Mouse (Mus musculus) heart, embryonic 11.5 days (tissue): Measurements from ENCODE around the gene Ntn1. TPM values are rescaled to one million over a fixed set of nuclear protein-coding genes. Genes with fewer than 3 reads are reported as not detected.

Source experiments
- ATAC-seq: fragments of 200-750 bp; cut with Nextera tagmentation; replicated peaks from 2 replicates; pipeline ENCODE4 v1.8.0; 2017; ENCODE audit warnings: moderate library complexity; ENCODE audit not compliant: insufficient number of reproducible peaks, low FRiP score, low TSS enrichment
- H3K27ac ChIP-seq: fragments of 300-500 bp; sonication (generic); 2 replicates; pipeline ENCODE4 v1.5.1; 2014; ENCODE audit warnings: mild to moderate bottlenecking, low read depth, low read length
- H3K27me3 ChIP-seq: fragments of 300-500 bp; sonication (generic); 2 replicates; pipeline ENCODE4 v1.6.1; 2014; ENCODE audit warnings: mild to moderate bottlenecking, low read length, mixed read lengths; ENCODE audit not compliant: control insufficient read depth, insufficient read depth
- H3K36me3 ChIP-seq: fragments of 300-500 bp; sonication (generic); 2 replicates; pipeline ENCODE4 v1.6.1; 2014; ENCODE audit warnings: mild to moderate bottlenecking, low read length, moderate library complexity, mixed read lengths; ENCODE audit not compliant: control insufficient read depth, insufficient read depth
- H3K4me1 ChIP-seq: fragments of 300-500 bp; sonication (generic); 2 replicates; pipeline ENCODE4 v1.6.1; 2014; ENCODE audit warnings: low read length; ENCODE audit not compliant: control insufficient read depth, insufficient read depth
- H3K4me2 ChIP-seq: fragments of 300-500 bp; sonication (generic); 2 replicates; pipeline ENCODE4 v1.6.1; 2014; ENCODE audit warnings: mild to moderate bottlenecking, moderate library complexity
- H3K4me3 ChIP-seq: fragments of 300-500 bp; sonication (generic); 2 replicates; pipeline ENCODE4 v1.5.1; 2014; ENCODE audit warnings: low read depth, low read length
- H3K9ac ChIP-seq: fragments of 300-500 bp; sonication (generic); 2 replicates; pipeline ENCODE4 v1.6.1; 2014; ENCODE audit warnings: mild to moderate bottlenecking, low read depth, low read length, moderate library complexity
- H3K9me3 ChIP-seq: fragments of 300-500 bp; sonication (generic); replicated peaks from 2 replicates; pipeline ENCODE4 v1.6.1; 2016; ENCODE audit warnings: low read length; ENCODE audit not compliant: control insufficient read depth
- WGBS: fragments of 180-500 bp; shearing (Covaris S2); extraction: QIAGEN DNeasy Blood & Tissue Kit; methylation state at CpG from one replicate; pipeline ENCODE4 v1.1.7; 2014; ENCODE audit not compliant: insufficient replicate concordance; 5-methylcytosine and 5-hydroxymethylcytosine counted together
- polyA plus RNA-seq: library from polyadenylated mRNA; unstranded; fragments of >200 nt; fragmentation: Nextera tagmentation; extraction: Ambion mirVana; gene quantifications from 2 replicates; pipeline ENCODE4 v1.2.1, GENCODE M21; 2014

Gene Ntn1
- polyA plus RNA-seq, 1 experiment from 2014 or later: 6.8 TPM

DNA sequence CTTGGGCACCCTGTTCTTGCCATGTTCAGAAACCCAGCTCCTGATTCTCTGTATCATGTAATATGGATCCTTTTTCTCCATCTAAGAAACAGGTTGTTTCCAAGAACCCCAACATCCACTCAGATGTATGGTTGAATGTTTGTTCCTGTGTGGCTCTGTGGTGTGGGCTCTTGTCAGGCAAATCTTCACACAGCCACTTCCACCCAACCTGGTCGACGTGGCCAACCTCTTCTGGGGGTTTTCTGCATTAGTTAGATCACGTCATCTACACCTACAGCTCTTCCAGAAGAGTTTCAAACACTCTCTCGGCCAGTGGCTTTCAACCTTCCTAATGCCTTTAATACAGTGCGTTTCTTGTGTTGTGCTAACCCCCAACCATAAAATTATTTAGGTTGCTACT, 35.8 kb upstream of the Ntn1 start:
- no peak overlapping the region for H3K27ac ChIP-seq
- no peaks in the 10 kb centered on the region for H3K9me3 ChIP-seq
- peaks cover 31% of the 10 kb centered on the region for H3K27me3 ChIP-seq
- H3K4me1 ChIP-seq: no peaks in the 10 kb centered on the region
- no peak overlapping the region for H3K4me2 ChIP-seq
- no peak overlapping the region for H3K9ac ChIP-seq
- H3K4me3 ChIP-seq: no peak overlapping the region
- 64% methylated on average over 5 of the region's 5 CpGs for WGBS
- no peaks in the 10 kb centered on the region for H3K36me3 ChIP-seq
- no peak for ATAC-seq

GRCm38 (mm10) chr11:68435601-68436000, 35.0 kb upstream of the Ntn1 start:
- no peaks in the 10 kb centered on the region for H3K9me3 ChIP-seq

DNA sequence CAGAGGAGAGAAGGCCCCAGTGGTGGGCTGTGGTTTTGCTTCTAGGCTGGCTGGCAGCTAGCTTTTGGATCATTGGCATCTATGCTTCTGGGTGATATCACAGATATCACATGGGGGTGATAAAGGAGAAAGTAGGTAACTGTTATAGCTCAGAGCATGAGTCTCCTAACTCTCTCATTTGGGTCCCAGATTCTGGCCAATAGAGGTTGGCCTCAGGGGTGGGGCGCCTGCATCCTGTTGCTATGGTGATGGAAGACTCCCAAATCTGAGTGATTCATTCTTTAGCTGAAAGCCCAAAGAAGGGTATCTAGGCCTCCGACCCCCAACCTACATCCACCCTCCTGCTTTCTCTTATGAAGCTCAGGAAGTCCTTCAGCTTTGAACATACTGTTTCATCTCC, 34.1 kb upstream of the Ntn1 start:
- no peak overlapping the region for H3K9ac ChIP-seq
- no peak overlapping the region for H3K4me3 ChIP-seq
- WGBS: 73% methylated on average over 2 of the region's 2 CpGs
- H3K27ac ChIP-seq: no peak overlapping the region
- no peak for ATAC-seq
- no peaks in the 10 kb centered on the region for H3K9me3 ChIP-seq
- H3K27me3 ChIP-seq: peaks cover 42% of the 10 kb centered on the region
- H3K4me2 ChIP-seq: no peak overlapping the region
- no peaks in the 10 kb centered on the region for H3K36me3 ChIP-seq
- H3K4me1 ChIP-seq: no peaks in the 10 kb centered on the region

More at GRCm38 (mm10) chr11:68435601-68436000, 35.0 kb upstream of the Ntn1 start:
- Histone ChIP-seq H3K27me3 (peaks cover 38% of the 10 kb centered on the region), H3K36me3 (no peaks in the 10 kb centered on the region), H3K4me1 (no peaks in the 10 kb centered on the region), H3K4me3 (no peak overlapping the region), H3K9ac (no peak overlapping the region), H3K4me2 (no peak overlapping the region), H3K27ac (no peak overlapping the region)
- 89% methylated on average over 4 of the region's 4 CpGs for WGBS
- no peak for ATAC-seq

GRCm38 (mm10) chr11:68433534-68433933, 32.9 kb upstream of the Ntn1 start:
- no peaks in the 10 kb centered on the region for H3K4me1 ChIP-seq
- 77% methylated on average over 5 of the region's 5 CpGs for WGBS
- H3K9ac ChIP-seq: no peak overlapping the region
- no peaks in the 10 kb centered on the region for H3K36me3 ChIP-seq
- no peak overlapping the region for H3K27ac ChIP-seq
- no peak overlapping the region for H3K4me2 ChIP-seq
- H3K9me3 ChIP-seq: no peaks in the 10 kb centered on the region
- ATAC-seq: no peak
- H3K4me3 ChIP-seq: no peak overlapping the region
- peaks cover 42% of the 10 kb centered on the region for H3K27me3 ChIP-seq

- 29% methylated on average over 23 of the region's 23 CpGs for WGBS
- H3K36me3 ChIP-seq: no peaks in the 10 kb centered on the region
- no peaks in the 10 kb centered on the region for H3K4me1 ChIP-seq
- H3K4me2 ChIP-seq: peak overlapping the region; percentile 70
- H3K4me3 ChIP-seq: peak overlapping the region; percentile 46
- ATAC-seq: peak; percentile 10; the same call in 1 of the 2 replicates
- no peaks in the 10 kb centered on the region for H3K9me3 ChIP-seq
- H3K9ac ChIP-seq: no peak overlapping the region
- H3K27ac ChIP-seq: no peak overlapping the region
- H3K27me3 ChIP-seq: peaks cover 42% of the 10 kb centered on the region
Observed at GRCm38 (mm10) chr11:68432361-68433021, 31.9 kb upstream of the Ntn1 start.

- Histone ChIP-seq H3K4me2 (peak within 1 kb of the TSS; percentile 70), H3K36me3 (no peaks in the 10 kb centered on the region), H3K27me3 (peaks cover 42% of the 10 kb centered on the region), H3K9ac (0 out of 2 replicates have a peak within 1 kb of the TSS, but pooled peaks have one; percentile 8), H3K27ac (no peak within 1 kb of the TSS), H3K4me3 (peak within 1 kb of the TSS; percentile 46), H3K4me1 (no peaks in the 10 kb centered on the region), H3K9me3 (no peaks in the 10 kb centered on the region)
- WGBS: 6% methylated on average over 33 of the region's 35 CpGs
- ATAC-seq: peak; percentile 76; the same call in 1 of the 2 replicates
Observed at GRCm38 (mm10) chr11:68431699-68432360, 31.2 kb upstream of the Ntn1 start, which contains the start of gene Pik3r5. Gene Pik3r5, plus strand, starts transcription at chr11:68432121.

DNA sequence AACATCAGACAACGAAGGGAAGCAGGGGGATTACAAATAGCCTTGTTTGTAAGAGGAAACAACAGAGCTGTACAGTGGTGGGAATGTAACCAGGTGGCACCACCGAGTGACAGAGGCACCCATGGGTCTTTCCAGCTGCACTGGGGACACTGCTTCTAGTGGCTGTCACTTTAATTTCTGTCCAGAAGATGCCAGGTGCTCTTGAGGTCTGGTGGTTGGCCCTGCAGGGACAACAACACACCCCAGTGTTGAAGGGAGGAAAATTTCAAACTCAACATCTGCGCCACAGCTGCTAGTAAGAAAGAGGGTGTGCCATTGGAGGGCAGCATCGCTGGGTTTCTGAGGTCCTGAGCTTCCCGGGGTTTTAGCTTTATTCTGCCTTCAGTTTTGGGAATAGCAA, 30.0 kb upstream of the Ntn1 start:
- WGBS: 53% methylated on average over 5 of the region's 5 CpGs
- H3K36me3 ChIP-seq: no peaks in the 10 kb centered on the region
- H3K4me2 ChIP-seq: no peak overlapping the region
- H3K9ac ChIP-seq: no peak overlapping the region
- no peak overlapping the region for H3K4me3 ChIP-seq
- peaks cover 42% of the 10 kb centered on the region for H3K27me3 ChIP-seq
- H3K27ac ChIP-seq: no peak overlapping the region
- H3K9me3 ChIP-seq: no peaks in the 10 kb centered on the region
- no peaks in the 10 kb centered on the region for H3K4me1 ChIP-seq
- no peak for ATAC-seq

DNA sequence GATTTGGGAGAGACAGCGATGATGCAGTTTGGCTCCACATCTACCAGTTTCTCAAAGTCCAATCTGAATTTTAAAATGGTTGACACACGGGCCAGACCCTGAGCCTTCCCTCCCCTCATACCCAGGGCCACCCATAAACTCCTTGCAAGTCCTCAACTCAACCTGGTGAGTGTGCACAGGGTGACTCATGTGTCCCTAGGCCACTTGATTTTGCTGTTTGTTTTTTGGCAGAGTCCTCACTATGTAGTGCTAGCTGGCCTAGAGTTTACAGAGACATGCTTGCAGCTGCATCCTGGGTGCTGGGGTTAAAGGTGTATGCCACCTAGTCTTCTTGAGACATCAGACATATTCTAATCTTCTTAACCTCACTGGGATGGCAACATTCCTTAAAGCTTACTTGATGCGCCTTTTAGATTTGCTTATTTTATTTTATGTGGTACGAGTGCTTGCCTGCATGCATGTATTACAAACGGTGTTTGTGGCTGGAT, 26.5 kb upstream of the Ntn1 start:
- 74% methylated on average over 5 of the region's 5 CpGs for WGBS

More for the DNA sequence above, 26.5 kb upstream of the Ntn1 start:
- Histone ChIP-seq H3K4me1 (no peaks in the 10 kb centered on the region), H3K27me3 (peaks cover 22% of the 10 kb centered on the region), H3K36me3 (no peaks in the 10 kb centered on the region), H3K9ac (no peak overlapping the region), H3K4me3 (no peak overlapping the region), H3K27ac (no peak overlapping the region), H3K4me2 (no peak overlapping the region), H3K9me3 (no peaks in the 10 kb centered on the region)
- no peak for ATAC-seq
